Mouse (Mus musculus) MEL (cell line): ENCODE measurements at regions not wholly inside any gene's neighbourhood (a gene's known extent, or its start where the extent isn't known, plus 50 kb on each side); places are given as distances from the start of the nearest gene placed in this dataset.

Experiments used
- CTCF ChIP-seq, 3 experiments: IDR thresholded peaks in 2 of 3; conservative IDR thresholded peaks in 1 of 3; 2 replicates each; pipeline ENCODE4 v1.5.1; 2011 to 2012; ENCODE audit warnings: low read length in 3 of 3, low read depth in 2 of 3, mild to moderate bottlenecking in 2 of 3, improper control_type of control experiment in 1 of 3, inconsistent platforms in 1 of 3, mixed read lengths in 1 of 3, moderate library complexity in 1 of 3; ENCODE audit not compliant: control insufficient read depth in 1 of 3, insufficient read depth in 1 of 3, poor library complexity in 1 of 3, severe bottlenecking in 1 of 3
- E2F4 ChIP-seq: IDR thresholded peaks from 2 replicates; pipeline ENCODE4 v1.6.1; 2011; ENCODE audit warnings: low read depth, low read length, improper control_type of control experiment, borderline replicate concordance
- NRF1 ChIP-seq: IDR thresholded peaks from 2 replicates; pipeline ENCODE4 v1.6.1; 2014; ENCODE audit warnings: low read depth, mild to moderate bottlenecking, inconsistent platforms, low read length, improper control_type of control experiment, moderate library complexity; ENCODE audit not compliant: poor library complexity, insufficient read depth, severe bottlenecking
- POLR2A ChIP-seq, 2 experiments: IDR thresholded peaks; 2 replicates each; pipeline ENCODE4 v1.6.1; 2011 to 2012; ENCODE audit warnings: low read length in 2 of 2, mild to moderate bottlenecking in 2 of 2, control low read depth in 1 of 2, improper control_type of control experiment in 1 of 2, low read depth in 1 of 2, moderate library complexity in 1 of 2; ENCODE audit not compliant: control insufficient read depth in 1 of 2, insufficient read depth in 1 of 2, poor library complexity in 1 of 2
- SIN3A ChIP-seq: IDR thresholded peaks from 2 replicates; pipeline ENCODE4 v1.6.1; 2012; ENCODE audit warnings: low read length, improper control_type of control experiment, inconsistent platforms
- TBP ChIP-seq: IDR thresholded peaks from 2 replicates; pipeline ENCODE4 v1.8.0; 2011; ENCODE audit warnings: low read depth, low read length, improper control_type of control experiment

GRCm38 (mm10) chr1:148700599-148700954 lies 1260.5 kb downstream of the Pla2g4a start:
- TF ChIP-seq NRF1 (no peak), CTCF (IDR thresholded peaks at IDR 0.05 in 2 of 3, conservative IDR thresholded peaks at IDR 0.05 in 1 of 3; ENCODE audit: control insufficient read depth in 1 of 3, insufficient read depth in 1 of 3, low read depth in 2 of 3, low read length in 3 of 3, poor library complexity in 1 of 3, severe bottlenecking in 1 of 3) (no peak), SIN3A (no peak), POLR2A (IDR thresholded peaks at IDR 0.05; ENCODE audit: control insufficient read depth in 1 of 2, insufficient read depth in 1 of 2, low read depth in 1 of 2, low read length in 2 of 2, poor library complexity in 1 of 2) (no peak), TBP (no peak), E2F4 (no peak)
